Mouse (Mus musculus): ENCODE data around the gene Alas2. TPM values are rescaled to one million over a fixed set of nuclear protein-coding genes. Genes with fewer than 3 reads are reported as not detected.

The Alas2 gene
- polyA plus RNA-seq, 1 experiment from 2014 or later, result 42.7 TPM

GRCm38 (mm10) chrX:150564644-150565357 lies 17.6 kb downstream of the Alas2 start:
- Histone ChIP-seq H3K4me1 (no peaks in the 10 kb centered on the region), H3K4me3 (no peak overlapping the region), H3K36me3 (no peaks in the 10 kb centered on the region), H3K9me3 (no peaks in the 10 kb centered on the region), H3K27ac (no peak overlapping the region), H3K9ac (no peak overlapping the region), H3K4me2 (replicated peaks) (no peak overlapping the region), H3K27me3 (peaks cover 6% of the 10 kb centered on the region; the same call in 1 of the 2 replicates)
- no peak for ATAC-seq (ENCODE audit: insufficient number of reproducible peaks, insufficient read depth, low FRiP score, low TSS enrichment)
- 90% methylated on average over 12 of the region's 12 CpGs for WGBS

GRCm38 (mm10) chrX:150581921-150582320 lies 34.7 kb downstream of the Alas2 start:
- Histone ChIP-seq H3K9me3 (no peaks in the 10 kb centered on the region), H3K27me3 (no peaks in the 10 kb centered on the region), H3K4me1 (no peaks in the 10 kb centered on the region), H3K27ac (no peak overlapping the region), H3K4me2 (replicated peaks) (no peak overlapping the region), H3K9ac (no peak overlapping the region), H3K4me3 (no peak overlapping the region), H3K36me3 (peaks cover 9% of the 10 kb centered on the region; the same call in 1 of the 2 replicates)
- ATAC-seq (ENCODE audit: insufficient number of reproducible peaks, insufficient read depth, low FRiP score, low TSS enrichment), result no peak

GRCm38 (mm10) chrX:150585116-150585515 lies 37.9 kb downstream of the Alas2 start:
- Histone ChIP-seq H3K9ac (no peak overlapping the region), H3K27me3 (no peaks in the 10 kb centered on the region), H3K4me3 (no peak overlapping the region), H3K4me2 (replicated peaks) (no peak overlapping the region), H3K4me1 (no peaks in the 10 kb centered on the region), H3K36me3 (peaks cover 9% of the 10 kb centered on the region; the same call in 1 of the 2 replicates), H3K27ac (no peak overlapping the region), H3K9me3 (no peaks in the 10 kb centered on the region)
- ATAC-seq (ENCODE audit: insufficient number of reproducible peaks, insufficient read depth, low FRiP score, low TSS enrichment), result no peak
- 93% methylated on average over 8 of the region's 8 CpGs for WGBS

- Histone ChIP-seq H3K4me3 (peak within 1 kb of the TSS; percentile 49), H3K36me3 (0 out of 2 replicates have a peak, but pooled peaks cover 9% of the 10 kb centered on the region), H3K9ac (peak within 1 kb of the TSS; percentile 48), H3K27me3 (no peaks in the 10 kb centered on the region), H3K4me2 (replicated peaks) (peak within 1 kb of the TSS; percentile 52), H3K27ac (peak within 1 kb of the TSS; percentile 84), H3K4me1 (no peaks in the 10 kb centered on the region), H3K9me3 (no peaks in the 10 kb centered on the region)
- WGBS, result 16% methylated on average over 35 of the region's 35 CpGs
- peak; percentile 93 for ATAC-seq (ENCODE audit: insufficient number of reproducible peaks, insufficient read depth, low FRiP score, low TSS enrichment)
Measured at GRCm38 (mm10) chrX:150588023-150588764, 41.0 kb downstream of the Alas2 start, which contains the start of gene Pfkfb1. Gene Pfkfb1 (plus strand): TSS chrX:150588229.

- 0 out of 2 replicates have a peak, but pooled peaks cover 9% of the 10 kb centered on the region for H3K36me3 ChIP-seq
- no peak within 1 kb of the TSS for H3K9ac ChIP-seq
- H3K27me3 ChIP-seq, result no peaks in the 10 kb centered on the region
- no peaks in the 10 kb centered on the region for H3K4me1 ChIP-seq
- no peak within 1 kb of the TSS for H3K4me3 ChIP-seq
- ATAC-seq (ENCODE audit: insufficient number of reproducible peaks, insufficient read depth, low FRiP score, low TSS enrichment), result no peak
- H3K4me2 ChIP-seq (replicated peaks), result peak within 1 kb of the TSS; percentile 52; the same call in 1 of the 2 replicates
- H3K9me3 ChIP-seq, result no peaks in the 10 kb centered on the region
- 69% methylated on average over 5 of the region's 5 CpGs for WGBS
- no peak within 1 kb of the TSS for H3K27ac ChIP-seq
Measured at GRCm38 (mm10) chrX:150589696-150590095, 42.5 kb downstream of the Alas2 start, which contains the start of gene Apex2. Gene Apex2 (minus strand): TSS chrX:150589868.

GRCm38 (mm10) chrX:150593266-150594035 lies 46.3 kb downstream of the Alas2 start:
- 86% methylated on average over 12 of the region's 12 CpGs for WGBS
- no peaks in the 10 kb centered on the region for H3K27me3 ChIP-seq
- no peaks in the 10 kb centered on the region for H3K4me1 ChIP-seq
- H3K4me3 ChIP-seq, result no peak overlapping the region
- H3K27ac ChIP-seq, result no peak overlapping the region
- ATAC-seq (ENCODE audit: insufficient number of reproducible peaks, insufficient read depth, low FRiP score, low TSS enrichment), result no peak
- H3K4me2 ChIP-seq (replicated peaks), result no peak overlapping the region
- no peaks in the 10 kb centered on the region for H3K9me3 ChIP-seq
- H3K36me3 ChIP-seq, result no peaks in the 10 kb centered on the region
- H3K9ac ChIP-seq, result no peak overlapping the region

- Histone ChIP-seq H3K27me3 (no peaks in the 10 kb centered on the region), H3K36me3 (no peaks in the 10 kb centered on the region), H3K4me1 (no peaks in the 10 kb centered on the region), H3K4me3 (no peak overlapping the region), H3K9me3 (no peaks in the 10 kb centered on the region), H3K9ac (no peak overlapping the region), H3K4me2 (replicated peaks) (no peak overlapping the region), H3K27ac (no peak overlapping the region)
- WGBS, result 92% methylated on average over 3 of the region's 3 CpGs
- no peak for ATAC-seq (ENCODE audit: insufficient number of reproducible peaks, insufficient read depth, low FRiP score, low TSS enrichment)
Measured at GRCm38 (mm10) chrX:150594176-150594575, 47.0 kb downstream of the Alas2 start.

- WGBS, result 73% methylated on average over 9 of the region's 9 CpGs
- H3K9ac ChIP-seq, result no peak overlapping the region
- no peaks in the 10 kb centered on the region for H3K9me3 ChIP-seq
- H3K4me3 ChIP-seq, result no peak overlapping the region
- no peak overlapping the region for H3K4me2 ChIP-seq (replicated peaks)
- no peak overlapping the region for H3K27ac ChIP-seq
- no peak for ATAC-seq (ENCODE audit: insufficient number of reproducible peaks, insufficient read depth, low FRiP score, low TSS enrichment)
- H3K27me3 ChIP-seq, result no peaks in the 10 kb centered on the region
- no peaks in the 10 kb centered on the region for H3K36me3 ChIP-seq
- no peaks in the 10 kb centered on the region for H3K4me1 ChIP-seq
Measured at GRCm38 (mm10) chrX:150595016-150595760, 48.0 kb downstream of the Alas2 start.

GRCm38 (mm10) chrX:150598882-150599281 lies 51.7 kb downstream of the Alas2 start:
- no peak for ATAC-seq (ENCODE audit: insufficient number of reproducible peaks, insufficient read depth, low FRiP score, low TSS enrichment)
- no peaks in the 10 kb centered on the region for H3K9me3 ChIP-seq
- no peaks in the 10 kb centered on the region for H3K36me3 ChIP-seq
- no peaks in the 10 kb centered on the region for H3K27me3 ChIP-seq
- H3K27ac ChIP-seq, result no peak overlapping the region
- no peak overlapping the region for H3K4me2 ChIP-seq (replicated peaks)
- 88% methylated on average over 2 of the region's 2 CpGs for WGBS
- no peaks in the 10 kb centered on the region for H3K4me1 ChIP-seq
- H3K4me3 ChIP-seq, result no peak overlapping the region
- no peak overlapping the region for H3K9ac ChIP-seq

All from embryonic facial prominence, embryonic 12.5 days (tissue).